Mouse (Mus musculus): ENCODE data around the gene Pitpnm1. TPM values are rescaled to one million over a fixed set of nuclear protein-coding genes. Genes with fewer than 3 reads are reported as not detected.

The Pitpnm1 gene
- polyA plus RNA-seq, 1 experiment from 2014 or later, result 87.3 TPM

DNA sequence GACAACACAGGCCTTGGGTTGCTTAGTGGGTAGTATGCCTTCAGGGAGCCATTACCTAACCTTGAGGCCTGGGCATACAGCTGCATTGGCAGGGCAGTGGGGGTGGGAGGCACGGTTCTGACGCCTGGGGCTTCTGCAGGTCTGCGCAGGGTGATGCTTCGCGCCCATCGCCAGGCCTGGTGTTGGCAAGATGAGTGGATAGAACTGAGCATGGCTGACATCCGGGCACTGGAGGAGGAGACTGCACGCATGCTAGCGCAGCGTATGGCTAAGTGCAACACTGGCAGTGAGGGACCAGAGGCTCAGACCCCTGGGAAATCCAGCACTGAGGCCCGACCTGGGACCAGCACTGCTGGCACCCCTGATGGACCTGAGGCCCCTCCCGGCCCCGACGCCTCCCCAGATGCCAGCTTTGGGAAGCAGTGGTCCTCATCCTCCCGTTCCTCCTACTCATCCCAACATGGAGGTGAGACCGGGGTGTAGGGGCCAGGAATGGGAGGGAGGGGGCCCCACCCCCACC, 4.9 kb downstream of the Pitpnm1 start:
- no peak for ATAC-seq
- peaks cover 11% of the 10 kb centered on the region; the same call in 1 of the 2 replicates for H3K36me3 ChIP-seq (ENCODE audit: control insufficient read depth, insufficient read depth, low read length)
- H3K4me1 ChIP-seq (ENCODE audit: control insufficient read depth, insufficient read depth, low read depth, low read length), result peaks cover 23% of the 10 kb centered on the region
- H3K27me3 ChIP-seq (replicated peaks; ENCODE audit: control insufficient read depth, insufficient read depth, low read length), result no peaks in the 10 kb centered on the region
- no peak overlapping the region for H3K27ac ChIP-seq (ENCODE audit: low read depth, low read length)
- 90% methylated on average over 16 of the region's 16 CpGs for WGBS
- no peaks in the 10 kb centered on the region for H3K9me3 ChIP-seq (ENCODE audit: control insufficient read depth, low read length)
- no peak overlapping the region for H3K4me2 ChIP-seq (ENCODE audit: low read length)
- no peak overlapping the region for H3K9ac ChIP-seq (ENCODE audit: low read depth, low read length)
- H3K4me3 ChIP-seq (ENCODE audit: low read length), result no peak overlapping the region

DNA sequence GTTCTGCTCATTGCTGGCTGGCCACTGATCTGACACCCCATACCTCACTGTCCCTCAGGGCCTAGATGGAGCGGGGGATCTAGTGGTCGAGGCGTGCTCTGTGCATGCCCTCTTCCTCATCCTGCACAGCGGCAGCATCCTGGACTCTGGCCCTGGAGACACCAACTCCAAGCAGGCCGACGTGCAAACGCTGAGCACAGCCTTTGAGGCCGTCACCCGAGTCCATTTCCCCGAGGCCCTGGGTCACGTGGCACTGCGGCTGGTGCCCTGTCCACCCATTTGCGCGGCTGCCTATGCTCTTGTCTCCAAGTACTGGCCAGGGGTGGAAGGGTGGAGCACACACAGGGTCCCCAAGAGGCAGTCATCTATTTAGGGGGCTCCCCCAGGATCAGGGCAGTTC, 6.9 kb downstream of the Pitpnm1 start:
- H3K9ac ChIP-seq (ENCODE audit: low read depth, low read length), result no peak overlapping the region
- H3K4me3 ChIP-seq (ENCODE audit: low read length), result no peak overlapping the region
- peaks cover 6% of the 10 kb centered on the region for H3K4me1 ChIP-seq (ENCODE audit: control insufficient read depth, insufficient read depth, low read depth, low read length)
- no peak overlapping the region for H3K27ac ChIP-seq (ENCODE audit: low read depth, low read length)
- 91% methylated on average over 14 of the region's 14 CpGs for whole genome bisulfite sequencing
- no peaks in the 10 kb centered on the region for H3K9me3 ChIP-seq (ENCODE audit: control insufficient read depth, low read length)
- peaks cover 11% of the 10 kb centered on the region; the same call in 1 of the 2 replicates for H3K36me3 ChIP-seq (ENCODE audit: control insufficient read depth, insufficient read depth, low read length)
- H3K4me2 ChIP-seq (ENCODE audit: low read length), result no peak overlapping the region
- ATAC-seq, result no peak
- H3K27me3 ChIP-seq (replicated peaks; ENCODE audit: control insufficient read depth, insufficient read depth, low read length), result no peaks in the 10 kb centered on the region

DNA sequence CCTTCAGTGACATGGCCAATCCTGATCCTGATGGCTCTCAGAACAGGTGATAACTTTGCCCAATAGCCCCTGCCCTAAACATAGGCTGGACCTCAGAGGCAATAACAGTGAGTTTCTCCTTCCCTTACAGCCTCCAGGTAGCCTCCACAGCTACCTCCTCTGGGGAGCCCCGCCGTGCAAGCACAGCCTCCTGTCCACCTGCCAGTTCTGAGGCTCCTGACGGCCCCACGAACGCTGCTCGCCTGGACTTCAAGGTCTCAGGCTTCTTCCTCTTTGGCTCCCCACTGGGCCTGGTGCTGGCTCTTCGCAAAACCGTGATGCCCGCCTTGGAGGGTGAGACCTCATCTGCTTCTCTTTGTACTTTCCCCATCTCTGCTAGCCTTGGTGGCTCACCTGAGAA, 8.7 kb downstream of the Pitpnm1 start:
- peaks cover 22% of the 10 kb centered on the region; the same call in 1 of the 2 replicates for H3K36me3 ChIP-seq (ENCODE audit: control insufficient read depth, insufficient read depth, low read length)

DNA sequence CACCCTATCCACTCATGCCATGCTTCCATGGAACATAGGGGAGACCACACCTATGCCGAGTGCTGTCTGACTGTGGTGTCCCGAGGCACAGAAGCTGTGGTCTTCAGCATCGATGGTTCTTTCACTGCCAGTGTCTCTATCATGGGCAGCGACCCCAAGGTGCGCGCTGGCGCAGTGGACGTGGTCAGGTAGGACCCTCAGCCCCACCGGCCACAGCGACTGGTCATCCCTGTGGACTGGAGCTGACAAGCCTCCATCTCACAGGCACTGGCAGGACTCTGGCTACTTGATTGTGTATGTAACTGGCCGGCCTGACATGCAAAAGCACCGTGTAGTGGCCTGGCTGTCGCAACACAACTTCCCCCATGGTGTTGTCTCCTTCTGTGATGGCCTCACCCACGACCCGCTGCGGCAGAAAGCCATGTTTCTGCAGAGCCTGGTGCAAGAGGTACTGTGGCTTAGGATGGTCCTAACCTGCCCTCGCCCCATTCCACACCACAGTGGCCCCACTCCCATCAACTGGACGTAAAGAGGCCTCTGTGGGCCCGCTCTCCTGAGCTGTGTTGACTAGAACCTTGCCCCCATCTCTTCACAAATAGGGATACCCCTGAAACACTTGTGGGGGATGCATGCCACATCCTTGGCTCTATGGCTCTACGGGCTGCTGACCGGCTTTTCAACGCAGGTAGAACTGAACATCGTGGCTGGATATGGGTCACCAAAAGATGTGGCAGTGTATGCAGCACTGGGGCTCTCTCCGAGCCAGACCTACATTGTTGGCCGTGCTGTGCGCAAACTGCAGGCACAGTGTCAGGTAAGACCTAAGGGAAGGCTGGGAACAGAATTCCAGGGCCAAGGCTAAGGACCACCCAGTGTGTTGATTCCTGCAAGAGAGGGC, 12.5 kb downstream of the Pitpnm1 start:
- Histone ChIP-seq H3K4me3 (ENCODE audit: low read length) (no peak overlapping the region), H3K4me1 (ENCODE audit: control insufficient read depth, insufficient read depth, low read depth, low read length) (no peaks in the 10 kb centered on the region), H3K4me2 (ENCODE audit: low read length) (no peak overlapping the region), H3K27me3 (replicated peaks; ENCODE audit: control insufficient read depth, insufficient read depth, low read length) (no peaks in the 10 kb centered on the region), H3K36me3 (ENCODE audit: control insufficient read depth, insufficient read depth, low read length) (peaks cover 36% of the 10 kb centered on the region), H3K9ac (ENCODE audit: low read depth, low read length) (no peak overlapping the region), H3K27ac (ENCODE audit: low read depth, low read length) (no peak overlapping the region), H3K9me3 (ENCODE audit: control insufficient read depth, low read length) (no peaks in the 10 kb centered on the region)
- WGBS, result 96% methylated on average over 26 of the region's 26 CpGs
- ATAC-seq, result no peak

More for the DNA sequence above, 8.7 kb downstream of the Pitpnm1 start:
- Histone ChIP-seq H3K4me2 (ENCODE audit: low read length) (no peak overlapping the region), H3K4me3 (ENCODE audit: low read length) (no peak overlapping the region), H3K9ac (ENCODE audit: low read depth, low read length) (no peak overlapping the region), H3K27me3 (replicated peaks; ENCODE audit: control insufficient read depth, insufficient read depth, low read length) (no peaks in the 10 kb centered on the region), H3K9me3 (ENCODE audit: control insufficient read depth, low read length) (no peaks in the 10 kb centered on the region), H3K4me1 (ENCODE audit: control insufficient read depth, insufficient read depth, low read depth, low read length) (no peaks in the 10 kb centered on the region), H3K27ac (ENCODE audit: low read depth, low read length) (no peak overlapping the region)
- ATAC-seq, result no peak
- WGBS, result 90% methylated on average over 9 of the region's 9 CpGs

DNA sequence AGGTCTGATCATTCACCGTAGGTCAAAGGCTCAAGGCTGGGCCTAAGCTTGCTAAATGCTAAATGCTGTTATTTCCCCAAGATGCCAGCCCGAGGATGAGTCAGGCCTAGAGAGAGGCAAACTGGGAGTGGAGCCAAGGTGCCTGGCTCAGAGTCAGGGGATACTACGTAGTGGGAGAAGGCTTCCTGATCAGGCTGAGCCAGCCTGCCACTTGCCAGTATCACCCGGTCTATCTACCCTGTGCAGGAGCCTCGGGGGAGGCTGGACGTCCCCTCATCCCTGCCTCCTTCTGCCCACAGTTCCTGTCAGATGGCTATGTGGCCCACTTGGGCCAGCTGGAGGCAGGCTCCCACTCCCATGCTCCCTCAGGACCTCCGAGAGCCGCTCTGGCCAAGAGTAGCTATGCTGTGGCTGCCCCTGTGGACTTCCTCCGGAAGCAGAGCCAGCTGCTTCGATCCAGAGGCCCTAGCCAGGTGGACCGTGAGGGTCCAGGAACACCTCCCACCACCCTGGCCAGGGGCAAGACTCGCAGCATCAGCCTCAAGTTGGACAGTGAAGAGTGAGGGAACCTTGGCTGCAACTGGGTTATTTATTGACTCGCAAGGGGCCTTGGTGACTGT, 13.5 kb downstream of the Pitpnm1 start:
- Histone ChIP-seq H3K9me3 (ENCODE audit: control insufficient read depth, low read length) (no peaks in the 10 kb centered on the region), H3K9ac (ENCODE audit: low read depth, low read length) (no peak overlapping the region), H3K27me3 (replicated peaks; ENCODE audit: control insufficient read depth, insufficient read depth, low read length) (no peaks in the 10 kb centered on the region), H3K4me3 (ENCODE audit: low read length) (no peak overlapping the region), H3K27ac (ENCODE audit: low read depth, low read length) (no peak overlapping the region), H3K4me2 (ENCODE audit: low read length) (no peak overlapping the region), H3K4me1 (ENCODE audit: control insufficient read depth, insufficient read depth, low read depth, low read length) (no peaks in the 10 kb centered on the region), H3K36me3 (ENCODE audit: control insufficient read depth, insufficient read depth, low read length) (peaks cover 39% of the 10 kb centered on the region)
- no peak for ATAC-seq
- 71% methylated on average over 13 of the region's 13 CpGs for WGBS

DNA sequence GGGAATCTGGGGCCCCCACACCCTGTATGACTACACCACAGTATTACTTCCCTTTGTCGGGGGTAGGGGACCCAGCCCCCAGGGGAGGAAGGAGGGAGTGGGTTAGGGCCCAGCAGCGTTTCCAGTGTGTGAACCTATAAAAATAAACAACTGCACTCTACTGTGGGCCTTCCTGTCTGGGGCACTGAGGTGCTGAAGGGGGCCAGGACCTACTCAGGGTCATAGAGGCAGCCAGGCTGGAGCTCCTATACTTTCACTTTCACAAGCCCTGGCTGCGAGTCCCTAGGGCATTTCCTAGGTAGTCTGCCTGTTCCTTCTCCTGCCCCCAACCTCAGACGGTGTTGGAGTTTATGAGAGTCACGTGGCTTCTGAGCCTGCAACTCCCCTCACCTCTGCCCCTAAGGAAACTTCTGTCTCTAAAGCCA, 14.0 kb downstream of the Pitpnm1 start:
- no peak overlapping the region for H3K27ac ChIP-seq (ENCODE audit: low read depth, low read length)
- no peaks in the 10 kb centered on the region for H3K27me3 ChIP-seq (replicated peaks; ENCODE audit: control insufficient read depth, insufficient read depth, low read length)
- H3K4me1 ChIP-seq (ENCODE audit: control insufficient read depth, insufficient read depth, low read depth, low read length), result no peaks in the 10 kb centered on the region
- H3K9me3 ChIP-seq (ENCODE audit: control insufficient read depth, low read length), result no peaks in the 10 kb centered on the region
- no peak overlapping the region for H3K9ac ChIP-seq (ENCODE audit: low read depth, low read length)
- H3K4me3 ChIP-seq (ENCODE audit: low read length), result no peak overlapping the region
- ATAC-seq, result no peak
- no peak overlapping the region for H3K4me2 ChIP-seq (ENCODE audit: low read length)
- peaks cover 35% of the 10 kb centered on the region for H3K36me3 ChIP-seq (ENCODE audit: control insufficient read depth, insufficient read depth, low read length)
- WGBS, result 77% methylated on average over 5 of the region's 5 CpGs

DNA sequence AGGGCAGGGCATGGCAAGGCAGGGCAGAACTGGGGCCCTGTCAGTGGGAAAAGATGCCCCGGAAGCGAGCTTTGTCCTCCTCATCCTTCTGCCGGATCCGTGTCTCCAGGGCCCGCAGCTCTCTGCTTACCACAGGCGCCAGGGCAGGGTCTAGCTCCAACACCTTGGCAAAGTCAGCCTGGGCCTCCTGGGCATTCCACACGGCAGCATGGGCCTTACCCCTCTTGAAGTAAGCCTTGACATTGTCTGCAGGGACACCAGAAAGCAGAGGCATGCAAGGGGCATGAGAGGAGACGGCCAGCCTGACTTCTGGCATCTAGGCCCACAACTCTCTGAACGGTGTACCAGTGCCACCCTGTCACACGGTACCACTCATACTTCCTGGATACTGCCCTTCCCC, 14.8 kb downstream of the Pitpnm1 start:
- Histone ChIP-seq H3K36me3 (ENCODE audit: control insufficient read depth, insufficient read depth, low read length) (peaks cover 35% of the 10 kb centered on the region), H3K4me1 (ENCODE audit: control insufficient read depth, insufficient read depth, low read depth, low read length) (no peaks in the 10 kb centered on the region), H3K27me3 (replicated peaks; ENCODE audit: control insufficient read depth, insufficient read depth, low read length) (no peaks in the 10 kb centered on the region), H3K27ac (ENCODE audit: low read depth, low read length) (no peak overlapping the region), H3K4me3 (ENCODE audit: low read length) (no peak overlapping the region), H3K9me3 (ENCODE audit: control insufficient read depth, low read length) (no peaks in the 10 kb centered on the region), H3K9ac (ENCODE audit: low read depth, low read length) (no peak overlapping the region; the same call in 1 of the 2 replicates), H3K4me2 (ENCODE audit: low read length) (no peak overlapping the region)
- ATAC-seq, result no peak
- WGBS, result 94% methylated on average over 10 of the region's 10 CpGs

DNA sequence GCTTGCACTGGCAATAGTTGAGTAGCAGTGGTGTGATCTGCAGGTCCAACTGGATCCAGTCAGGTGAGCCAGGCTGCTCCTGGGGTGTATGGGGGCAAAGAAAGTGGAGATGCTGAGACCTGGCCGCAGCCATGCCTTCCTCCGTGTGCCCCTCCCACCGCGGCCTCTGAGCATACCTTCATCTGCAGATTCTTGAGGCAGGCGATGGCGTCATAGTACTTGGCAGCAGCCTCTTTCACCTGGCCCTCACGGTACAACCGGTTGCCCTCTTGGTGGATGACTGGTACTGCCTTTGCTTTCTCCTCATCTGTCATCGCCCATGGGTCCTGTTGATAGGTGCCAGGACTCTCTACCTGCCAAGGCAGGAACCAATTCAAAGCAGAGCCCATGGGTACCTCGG, 15.3 kb downstream of the Pitpnm1 start:
- no peak for ATAC-seq
- H3K36me3 ChIP-seq (ENCODE audit: control insufficient read depth, insufficient read depth, low read length), result peaks cover 35% of the 10 kb centered on the region

DNA sequence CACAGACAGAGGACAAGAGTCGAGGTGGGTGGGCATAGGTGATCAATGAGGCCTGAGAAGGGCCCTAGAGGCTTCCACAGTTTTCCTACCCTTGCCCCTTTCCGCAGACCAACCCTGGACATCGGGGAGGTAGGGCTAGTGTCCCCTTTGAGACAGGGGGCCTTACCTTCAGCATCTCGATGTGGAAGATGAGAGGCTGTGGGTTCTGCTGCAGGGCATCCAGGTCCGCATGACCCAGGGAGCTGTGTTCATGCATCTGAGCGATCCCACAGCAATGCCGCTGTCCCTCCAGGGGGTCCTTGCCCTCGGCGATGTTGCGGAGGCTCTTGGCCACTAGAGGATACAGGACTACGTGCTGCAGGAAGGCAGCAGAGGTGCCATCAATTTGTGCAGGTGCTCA, 16.0 kb downstream of the Pitpnm1 start:
- no peak overlapping the region for H3K27ac ChIP-seq (ENCODE audit: low read depth, low read length)
- peaks cover 8% of the 10 kb centered on the region for H3K4me1 ChIP-seq (ENCODE audit: control insufficient read depth, insufficient read depth, low read depth, low read length)
- peaks cover 35% of the 10 kb centered on the region for H3K36me3 ChIP-seq (ENCODE audit: control insufficient read depth, insufficient read depth, low read length)
- no peak overlapping the region for H3K4me2 ChIP-seq (ENCODE audit: low read length)
- H3K9ac ChIP-seq (ENCODE audit: low read depth, low read length), result no peak overlapping the region
- no peak overlapping the region for H3K4me3 ChIP-seq (ENCODE audit: low read length)
- H3K27me3 ChIP-seq (replicated peaks; ENCODE audit: control insufficient read depth, insufficient read depth, low read length), result no peaks in the 10 kb centered on the region
- WGBS, result 80% methylated on average over 11 of the region's 11 CpGs
- no peak for ATAC-seq
- H3K9me3 ChIP-seq (ENCODE audit: control insufficient read depth, low read length), result no peaks in the 10 kb centered on the region

More for the DNA sequence above, 15.3 kb downstream of the Pitpnm1 start:
- H3K4me2 ChIP-seq (ENCODE audit: low read length), result no peak overlapping the region
- H3K27ac ChIP-seq (ENCODE audit: low read depth, low read length), result no peak overlapping the region
- H3K27me3 ChIP-seq (replicated peaks; ENCODE audit: control insufficient read depth, insufficient read depth, low read length), result no peaks in the 10 kb centered on the region
- H3K9me3 ChIP-seq (ENCODE audit: control insufficient read depth, low read length), result no peaks in the 10 kb centered on the region
- H3K4me3 ChIP-seq (ENCODE audit: low read length), result no peak overlapping the region
- H3K9ac ChIP-seq (ENCODE audit: low read depth, low read length), result no peak overlapping the region
- 95% methylated on average over 10 of the region's 10 CpGs for WGBS
- peaks cover 1% of the 10 kb centered on the region for H3K4me1 ChIP-seq (ENCODE audit: control insufficient read depth, insufficient read depth, low read depth, low read length)
